ENCODE assay signal across 8 mouse cellular contexts in the genomic region with DNA sequence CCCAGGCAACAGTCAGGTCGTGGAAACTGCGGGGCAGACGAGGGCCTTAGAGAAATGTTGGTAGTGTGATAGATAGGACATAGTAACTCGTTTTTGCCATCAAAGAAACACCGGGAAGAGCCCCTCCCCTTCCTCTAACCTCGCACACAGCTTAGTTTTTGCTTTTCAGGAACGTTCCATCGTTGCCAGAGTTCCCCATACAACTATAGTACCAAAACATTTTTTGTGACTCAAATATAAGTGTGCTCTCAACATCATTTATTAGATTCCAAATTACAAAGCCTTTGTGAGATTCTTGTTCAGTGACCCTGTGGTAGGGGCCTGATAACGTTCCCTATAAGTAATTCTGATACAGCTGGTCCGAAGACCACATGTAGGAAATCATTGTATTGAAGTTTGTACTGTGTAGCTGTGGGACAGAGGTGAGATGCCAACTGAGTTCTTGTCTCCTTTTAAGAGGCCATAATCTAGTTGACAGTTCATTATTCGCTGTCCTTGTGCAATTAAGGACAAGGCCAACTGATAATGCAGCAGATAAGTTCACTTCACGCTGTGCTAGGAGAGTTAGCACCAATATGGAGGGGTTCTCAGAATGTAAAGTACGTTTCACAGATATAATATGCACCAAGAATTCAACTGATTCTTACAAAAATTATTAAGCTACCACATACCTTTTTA. TPM values are rescaled to one million over a fixed set of nuclear protein-coding genes. Genes with fewer than 3 reads are reported as not detected.
A peak's percentile ranks its signal among the peaks of the same experiment; 100 is the strongest.
DNase-seq lines count a peak whose midpoint lies in the region; ATAC-seq and TF ChIP-seq lines count a peak whose summit lies in the region.

No protein-coding gene starts in this region.

- TF ChIP-seq POLR2A in limb, embryonic 14.5 days (IDR thresholded peaks at IDR 0.05; ENCODE audit: borderline replicate concordance, extremely low read depth, insufficient read depth, insufficient read length), result no peak

- no peaks in the 10 kb centered on the region for H3K27me3 ChIP-seq in neural tube, embryonic 11.5 days (ENCODE audit: control insufficient read depth, insufficient read depth, low read length)
- H3K27me3 ChIP-seq in limb, embryonic 14.5 days (ENCODE audit: control insufficient read depth, insufficient read depth, low read length), result no peaks in the 10 kb centered on the region
- H3K27me3 ChIP-seq in stomach, embryonic 16.5 days (ENCODE audit: control insufficient read depth, insufficient read depth, low read length), result no peaks in the 10 kb centered on the region

- H3K4me3 ChIP-seq in neural tube, embryonic 11.5 days (ENCODE audit: low read depth, low read length), result peak overlapping the region; percentile 88
- H3K4me3 ChIP-seq in limb, embryonic 14.5 days (replicated peaks; ENCODE audit: low read length), result peak overlapping the region; percentile 89
- H3K4me3 ChIP-seq in stomach, embryonic 16.5 days (replicated peaks; ENCODE audit: low read length), result peak overlapping the region; percentile 79

- H3K27ac ChIP-seq in neural tube, embryonic 11.5 days (ENCODE audit: low read depth, low read length), result peak overlapping the region; percentile 96
- peak overlapping the region; percentile 93 for H3K27ac ChIP-seq in limb, embryonic 14.5 days (replicated peaks; ENCODE audit: low read depth, low read length)
- peak overlapping the region; percentile 97 for H3K27ac ChIP-seq in stomach, embryonic 16.5 days (ENCODE audit: low read length)

- peak overlapping the region; percentile 67 for H3K9ac ChIP-seq in neural tube, embryonic 11.5 days (ENCODE audit: low read length)
- H3K9ac ChIP-seq in limb, embryonic 14.5 days (ENCODE audit: low read depth, low read length, severe bottlenecking), result peak overlapping the region; percentile 76
- H3K9ac ChIP-seq in stomach, embryonic 16.5 days (ENCODE audit: low read length), result peak overlapping the region; percentile 79

- H3K9me3 ChIP-seq in neural tube, embryonic 11.5 days (ENCODE audit: control insufficient read depth, low read length), result no peaks in the 10 kb centered on the region
- H3K9me3 ChIP-seq in limb, embryonic 14.5 days (ENCODE audit: control insufficient read depth, low read length), result no peaks in the 10 kb centered on the region
- H3K9me3 ChIP-seq in stomach, embryonic 16.5 days (replicated peaks; ENCODE audit: control insufficient read depth, low read length), result no peaks in the 10 kb centered on the region

- H3K4me1 ChIP-seq in neural tube, embryonic 11.5 days (ENCODE audit: control insufficient read depth, insufficient read depth, low read length), result peaks cover 20% of the 10 kb centered on the region
- H3K4me1 ChIP-seq in limb, embryonic 14.5 days (ENCODE audit: control insufficient read depth, insufficient read depth, low read length), result peaks cover 25% of the 10 kb centered on the region; the same call in 1 of the 2 replicates
- peaks cover 33% of the 10 kb centered on the region for H3K4me1 ChIP-seq in stomach, embryonic 16.5 days (ENCODE audit: control insufficient read depth, insufficient read depth, low read length)

- ATAC-seq in neural tube, embryonic 11.5 days (ENCODE audit: insufficient read depth, low FRiP score, low TSS enrichment), result no peak
- ATAC-seq in limb, embryonic 14.5 days (ENCODE audit: low FRiP score, low read depth), result no peak
- ATAC-seq in stomach, embryonic 16.5 days (ENCODE audit: insufficient read depth, low FRiP score), result no peak

- intact Hi-C loops in left cerebral cortex, postnatal 36 days (cut with DNase I), result no loop called here

- DNase-seq in adrenal gland, adult 2 months, result peak; percentile 32
- no peak for DNase-seq in adrenal gland, postnatal 10 days
- no peak for DNase-seq in neural tube, embryonic 11.5 days (ENCODE audit: low spot score)
- DNase-seq in neural tube, embryonic 10.5 days (ENCODE audit: extremely low spot score, low spot score), result no peak
- DNase-seq in limb, embryonic 14.5 days (ENCODE audit: low spot score), result no peak
- no peak for DNase-seq in left cerebral cortex, postnatal 36 days (ENCODE audit: low spot score in 2 of 2)
- no peak for DNase-seq in spleen, postnatal 14 days (ENCODE audit: low spot score in 2 of 2)

- no peaks in the 10 kb centered on the region; the same call in 1 of the 2 replicates for H3K36me3 ChIP-seq in neural tube, embryonic 11.5 days (ENCODE audit: control insufficient read depth, insufficient read depth, low read length)
- peaks cover 15% of the 10 kb centered on the region for H3K36me3 ChIP-seq in limb, embryonic 14.5 days (ENCODE audit: control insufficient read depth, insufficient read depth, low read length)
- H3K36me3 ChIP-seq in stomach, embryonic 16.5 days (ENCODE audit: control insufficient read depth, insufficient read depth, low read length), result no peaks in the 10 kb centered on the region

- WGBS in neural tube, embryonic 11.5 days, result 23% methylated on average over 13 of the region's 13 CpGs
- 22% methylated on average over 13 of the region's 13 CpGs for WGBS in limb, embryonic 14.5 days
- 18% methylated on average over 13 of the region's 13 CpGs for WGBS in stomach, embryonic 16.5 days

- peak overlapping the region; percentile 51 for H3K4me2 ChIP-seq in neural tube, embryonic 11.5 days (ENCODE audit: low read depth)
- H3K4me2 ChIP-seq in limb, embryonic 14.5 days (replicated peaks; ENCODE audit: low read depth, low read length, severe bottlenecking), result peak overlapping the region; percentile 61
- peak overlapping the region; percentile 64 for H3K4me2 ChIP-seq in stomach, embryonic 16.5 days (ENCODE audit: low read depth, low read length)

RNA-seq across cellular contexts. Expression of a gene that starts 0.9 kb away (rescaled TPM):
- 100 to 1,000 TPM; 497 to 817 TPM for total RNA-seq in adrenal gland, adult 2 months (2021)
- polyA plus RNA-seq in adrenal gland, adult 2 months (2012; rRNA removed), result 504 and 806 TPM in 2 replicates
- total RNA-seq in adrenal gland, postnatal 10 days (2021), result 100 to 1,000 TPM; 300 to 307 TPM
- polyA plus RNA-seq in neural tube, embryonic 11.5 days (2014; fragmentation: Nextera tagmentation; extraction: Ambion mirVana), result 45.4 and 46.8 TPM in 2 replicates
- 94.5 and 125 TPM in 2 replicates for polyA plus RNA-seq in limb, embryonic 14.5 days (2012; rRNA removed)
- polyA plus RNA-seq in limb, embryonic 14.5 days (2014; fragmentation: Nextera tagmentation; extraction: Ambion mirVana), result 42.0 and 49.6 TPM in 2 replicates
- polyA plus RNA-seq in stomach, embryonic 16.5 days (2015; fragmentation: Nextera tagmentation; extraction: Ambion mirVana), result 64.8 and 65.7 TPM in 2 replicates
- total RNA-seq in left cerebral cortex, postnatal 36 days (2021), result 100 to 1,000 TPM; 262 to 282 TPM

RNA-seq across cellular contexts. Expression of a gene that starts 19.0 kb away (rescaled TPM):
- total RNA-seq in adrenal gland, adult 2 months (2021), result 10 to 100 TPM; 57.1 to 76.8 TPM
- 90.7 and 107 TPM in 2 replicates for polyA plus RNA-seq in adrenal gland, adult 2 months (2012; rRNA removed)
- total RNA-seq in adrenal gland, postnatal 10 days (2021), result 10 to 100 TPM; 45.5 to 50.3 TPM
- polyA plus RNA-seq in neural tube, embryonic 11.5 days (2014; fragmentation: Nextera tagmentation; extraction: Ambion mirVana), result 44.8 and 46.5 TPM in 2 replicates
- 117 and 141 TPM in 2 replicates for polyA plus RNA-seq in limb, embryonic 14.5 days (2012; rRNA removed)
- polyA plus RNA-seq in limb, embryonic 14.5 days (2014; fragmentation: Nextera tagmentation; extraction: Ambion mirVana), result 201 and 210 TPM in 2 replicates
- polyA plus RNA-seq in stomach, embryonic 16.5 days (2015; fragmentation: Nextera tagmentation; extraction: Ambion mirVana), result 124 and 136 TPM in 2 replicates
- 1 to 10 TPM; 4.5 to 5.0 TPM for total RNA-seq in left cerebral cortex, postnatal 36 days (2021)

RNA-seq across cellular contexts. Expression of a gene that starts 41.8 kb away (rescaled TPM):
- total RNA-seq in adrenal gland, adult 2 months (2021), result 10 to 100 TPM; 65.7 to 72.8 TPM
- polyA plus RNA-seq in adrenal gland, adult 2 months (2012; rRNA removed), result 40.0 and 58.2 TPM in 2 replicates
- total RNA-seq in adrenal gland, postnatal 10 days (2021), result 10 to 100 TPM; 64.9 to 73.1 TPM
- 133 and 135 TPM in 2 replicates for polyA plus RNA-seq in neural tube, embryonic 11.5 days (2014; fragmentation: Nextera tagmentation; extraction: Ambion mirVana)
- polyA plus RNA-seq in limb, embryonic 14.5 days (2012; rRNA removed), result 68.4 and 98.9 TPM in 2 replicates
- 87.8 and 98.5 TPM in 2 replicates for polyA plus RNA-seq in limb, embryonic 14.5 days (2014; fragmentation: Nextera tagmentation; extraction: Ambion mirVana)
- polyA plus RNA-seq in stomach, embryonic 16.5 days (2015; fragmentation: Nextera tagmentation; extraction: Ambion mirVana), result 67.5 and 75.1 TPM in 2 replicates
- 10 to 100 TPM; 40.8 to 46.9 TPM for total RNA-seq in left cerebral cortex, postnatal 36 days (2021)

RNA-seq across cellular contexts. Expression of a gene that starts 53.3 kb away (rescaled TPM):
- 10 to 100 TPM; 22.7 to 31.2 TPM for total RNA-seq in adrenal gland, adult 2 months (2021)
- polyA plus RNA-seq in adrenal gland, adult 2 months (2012; rRNA removed), result 12.4 and 12.6 TPM in 2 replicates
- total RNA-seq in adrenal gland, postnatal 10 days (2021), result 10 to 100 TPM; 19.2 to 22.9 TPM
- polyA plus RNA-seq in neural tube, embryonic 11.5 days (2014; fragmentation: Nextera tagmentation; extraction: Ambion mirVana), result 19.9 and 20.9 TPM in 2 replicates
- polyA plus RNA-seq in limb, embryonic 14.5 days (2012; rRNA removed), result 28.3 and 28.7 TPM in 2 replicates
- 11.9 and 13.3 TPM in 2 replicates for polyA plus RNA-seq in limb, embryonic 14.5 days (2014; fragmentation: Nextera tagmentation; extraction: Ambion mirVana)
- 14.6 and 14.9 TPM in 2 replicates for polyA plus RNA-seq in stomach, embryonic 16.5 days (2015; fragmentation: Nextera tagmentation; extraction: Ambion mirVana)
- total RNA-seq in left cerebral cortex, postnatal 36 days (2021), result 10 to 100 TPM; 40.4 to 49.0 TPM
